Mouse (Mus musculus): Measurements from ENCODE around the gene Sgms2. TPM values are rescaled to one million over a fixed set of nuclear protein-coding genes. Genes with fewer than 3 reads are reported as not detected.

The Sgms2 gene
- total RNA-seq, 2 experiments from 2014 or later: 1.9 TPM

Other genes starting within 250 kb of the Sgms2 start
- gene Hadh, start 219.3 kb downstream of the Sgms2 start, total RNA-seq (2021): 100 to 1,000 TPM; 157 to 189 TPM
- gene Cyp2u1, start 188.2 kb downstream of the Sgms2 start, total RNA-seq (2021): 10 to 100 TPM; 14.8 to 16.5 TPM
- 1 to 10 TPM; 4.6 to 5.4 TPM for gene Papss1, start 73.4 kb upstream of the Sgms2 start, total RNA-seq (2021)